Mouse (Mus musculus) Patski (cell line): ENCODE results near the gene Peg12. TPM values are rescaled to one million over a fixed set of nuclear protein-coding genes. Genes with fewer than 3 reads are reported as not detected.
A peak's percentile ranks its signal among the peaks of the same experiment; 100 is the strongest.

Source experiments
- ATAC-seq: fragments of 100-300 bp; one replicate; pipeline ENCODE4 v1.8.0; 2021
- CTCF ChIA-PET: fragments of 350-600 bp; sonication (Branson Sonifier 250); formaldehyde crosslinking; loops from one replicate; lab custom pipeline; 2022; ENCODE audit warnings: inconsistent platforms; lab: Charles Lee
- POLR2A ChIA-PET: fragments of 350-600 bp; sonication (Branson Sonifier 250); formaldehyde crosslinking; loops from one replicate; lab custom pipeline; 2022; ENCODE audit warnings: antibody characterized with exemption, inconsistent platforms; lab: Charles Lee
- DNase-seq: peaks from one replicate; pipeline ENCODE4 v3.0.0-alpha.2; 2011; ENCODE audit warnings: low read depth, low spot score
- H3K27me3 ChIP-seq: fragments of 371-371 bp; one replicate; pipeline ENCODE4 v1.5.1; 2021
- CTCF ChIP-seq: fragments of 100-300 bp; IDR thresholded peaks from one replicate; pipeline ENCODE4 v1.5.1; 2021
- in situ Hi-C: fragments of 300-500 bp; cut with MboI; formaldehyde crosslinking; loops from 3 replicates; pipeline ENCODE4 v1.11.1; 2018; ENCODE audit warnings: low pct_unique_long_range_greater_than_20kb, mixed read lengths
- polyA plus RNA-seq: library from polyadenylated mRNA; unstranded; gene quantifications from one replicate; pipeline ENCODE4 v1.2.3, GENCODE M21; 2021

Gene Peg12
- polyA plus RNA-seq, 1 experiment from 2014 or later = 2.4 TPM

- ChIA-PET POLR2A (no interaction called here), CTCF (interaction anchor here (1.2 kb wide), 1 partner anchor 9 kb away, joined by 3 read pairs; no protein-coding TSS in a partner anchor)
- no peak for TF ChIP-seq CTCF
Measured at GRCm38 (mm10) chr7:62420566-62420965, 43.7 kb downstream of the Peg12 start.

GRCm38 (mm10) chr7:62419493-62420360 is 44.6 kb downstream of the Peg12 start, which contains the start of gene Mkrn3:
Gene Mkrn3 (minus strand): TSS chr7:62420139.
- TF ChIP-seq CTCF = no peak
- ATAC-seq (peak; percentile 47), DNase-seq (peak; percentile 50)
- ChIA-PET POLR2A (interaction anchor here (0.7 kb wide), 1 partner anchor 11 kb away, joined by 3 read pairs; no protein-coding TSS in a partner anchor), CTCF (interaction anchor here (1.2 kb wide), 1 partner anchor 10 kb away, joined by 3 read pairs; no protein-coding TSS in a partner anchor)
- in situ Hi-C loops = no loop called here
- H3K27me3 ChIP-seq = peaks cover 30% of the 10 kb centered on the region

More at GRCm38 (mm10) chr7:62420566-62420965, 43.7 kb downstream of the Peg12 start:
- ATAC-seq = no peak
- in situ Hi-C loops = no loop called here
- H3K27me3 ChIP-seq = peaks cover 33% of the 10 kb centered on the region
- DNase-seq = no peak

- H3K27me3 ChIP-seq = peaks cover 30% of the 10 kb centered on the region
- in situ Hi-C loops = no loop called here
- CTCF ChIA-PET = interaction anchor here (1.2 kb wide), 1 partner anchor 11 kb away, joined by 3 read pairs; no protein-coding TSS in a partner anchor
- TF ChIP-seq CTCF = no peak
- ATAC-seq (no peak), DNase-seq (no peak)
- POLR2A ChIA-PET = interaction anchor here (0.7 kb wide), 1 partner anchor 11 kb away, joined by 3 read pairs; no protein-coding TSS in a partner anchor
Measured at GRCm38 (mm10) chr7:62419105-62419492, 45.2 kb downstream of the Peg12 start.

- no peak for TF ChIP-seq CTCF
- CTCF ChIA-PET = no interaction called here
- POLR2A ChIA-PET = no interaction called here
- peaks cover 29% of the 10 kb centered on the region for H3K27me3 ChIP-seq
- in situ Hi-C loops = no loop called here
- no peak for DNase-seq
- ATAC-seq = no peak
Measured at GRCm38 (mm10) chr7:62418346-62418745, 46.0 kb downstream of the Peg12 start.

- in situ Hi-C loops = no loop called here
- no peak for DNase-seq
- no peak for ATAC-seq
- ChIA-PET POLR2A (no interaction called here), CTCF (no interaction called here)
- H3K27me3 ChIP-seq = peaks cover 14% of the 10 kb centered on the region
- TF ChIP-seq CTCF = no peak
Measured at GRCm38 (mm10) chr7:62416173-62416572, 48.1 kb downstream of the Peg12 start.

GRCm38 (mm10) chr7:62415222-62415621 is 49.1 kb downstream of the Peg12 start:
- H3K27me3 ChIP-seq = peaks cover 11% of the 10 kb centered on the region
- no peak for TF ChIP-seq CTCF
- ChIA-PET POLR2A (no interaction called here), CTCF (no interaction called here)
- ATAC-seq (no peak), DNase-seq (no peak)
- in situ Hi-C loops = no loop called here

Other genes starting within 250 kb of the Peg12 start
- gene Ndn, start 117.9 kb downstream of the Peg12 start, polyA plus RNA-seq = 17.5 TPM
- gene Magel2, start 87.5 kb downstream of the Peg12 start, polyA plus RNA-seq = not detected
- gene Mkrn3, start 44.4 kb downstream of the Peg12 start, polyA plus RNA-seq = 2.3 TPM